Mouse (Mus musculus) adrenal gland, postnatal 4 days (tissue): ENCODE results near the gene Adarb1. TPM values are rescaled to one million over a fixed set of nuclear protein-coding genes. Genes with fewer than 3 reads are reported as not detected.
A peak's percentile ranks its signal among the peaks of the same experiment; 100 is the strongest.

Source experiments
- DNase-seq, 2 experiments: peaks; one replicate each; pipeline ENCODE4 v3.0.0; 2021 to 2022; ENCODE audit warnings: low spot score in 2 of 2, mixed read lengths in 2 of 2
- total RNA-seq, 2 experiments: library from RNA; stranded (reverse); gene quantifications; 2 replicates each; pipeline ENCODE4 v1.2.3; 2021

The Adarb1 gene
- total RNA-seq, 2 experiments from 2014 or later: 16.0 to 16.2 TPM

GRCm38 (mm10) chr10:77272980-77273730, 144.9 kb downstream of the Adarb1 start:
- DNase-seq: no peak

GRCm38 (mm10) chr10:77269129-77269528, 148.9 kb downstream of the Adarb1 start:
- no peak for DNase-seq

- DNase-seq: no peak
Observed at GRCm38 (mm10) chr10:77267027-77267426, 151.0 kb downstream of the Adarb1 start.

- DNase-seq: no peak
Observed at GRCm38 (mm10) chr10:77266281-77266680, 151.8 kb downstream of the Adarb1 start.

- DNase-seq: no peak
Observed at GRCm38 (mm10) chr10:77260166-77260875, 157.7 kb downstream of the Adarb1 start.

- DNase-seq: peak; percentile 83
Observed at GRCm38 (mm10) chr10:77258704-77259621, 159.1 kb downstream of the Adarb1 start, which contains the start of gene Pofut2. Gene Pofut2, plus strand, starts transcription at chr10:77259218.

GRCm38 (mm10) chr10:77258041-77258590, 160.0 kb downstream of the Adarb1 start:
- no peak for DNase-seq

GRCm38 (mm10) chr10:77255676-77256075, 162.4 kb downstream of the Adarb1 start:
- no peak for DNase-seq

GRCm38 (mm10) chr10:77255231-77255630, 162.8 kb downstream of the Adarb1 start:
- DNase-seq: no peak

GRCm38 (mm10) chr10:77252790-77253189, 165.3 kb downstream of the Adarb1 start:
- DNase-seq: peak; percentile 53 to 64

GRCm38 (mm10) chr10:77251784-77252539, 166.1 kb downstream of the Adarb1 start:
- peak; percentile 32 to 37 for DNase-seq

GRCm38 (mm10) chr10:77251223-77251783, 166.8 kb downstream of the Adarb1 start:
- peak; percentile 26 to 57 for DNase-seq

- no peak for DNase-seq
Observed at GRCm38 (mm10) chr10:77247707-77248106, 170.4 kb downstream of the Adarb1 start.

GRCm38 (mm10) chr10:77247048-77247447, 171.0 kb downstream of the Adarb1 start:
- DNase-seq: no peak

GRCm38 (mm10) chr10:77244777-77245176, 173.3 kb downstream of the Adarb1 start:
- DNase-seq: no peak

- DNase-seq: no peak
Observed at GRCm38 (mm10) chr10:77243572-77244161, 174.4 kb downstream of the Adarb1 start.

- no peak for DNase-seq
Observed at GRCm38 (mm10) chr10:77242871-77243270, 175.2 kb downstream of the Adarb1 start.

GRCm38 (mm10) chr10:77242396-77242795, 175.7 kb downstream of the Adarb1 start:
- no peak for DNase-seq

- no peak for DNase-seq
Observed at GRCm38 (mm10) chr10:77240764-77241163, 177.3 kb downstream of the Adarb1 start.
